13 mouse cellular contexts compared by ENCODE assay signal in genomic region chr11:8450540-8450939, GRCm38 (mm10).
"Had no signal": no experiment of that assay in that cellular context is flagged by ENCODE, and none has a peak within 500 bp of the region (broad histone marks: within the 10 kb centered on the region; RNA-seq: fewer than 3 reads in every experiment).

No protein-coding gene starts in this region.

- H3K4me3 ChIP-seq: limb, embryonic 15.5 days; liver, embryonic 15.5 days; midbrain, embryonic 12.5 days; neural tube, embryonic 15.5 days had no signal

- H3K36me3 ChIP-seq: midbrain, embryonic 12.5 days; neural tube, embryonic 15.5 days had no signal

- H3K27me3 ChIP-seq: limb, embryonic 15.5 days; liver, embryonic 15.5 days; midbrain, embryonic 12.5 days; neural tube, embryonic 15.5 days had no signal

- H3K4me1 ChIP-seq: liver, embryonic 15.5 days had no signal

- H3K4me2 ChIP-seq: limb, embryonic 15.5 days; liver, embryonic 15.5 days; lung, embryonic 14.5 days; midbrain, embryonic 12.5 days; neural tube, embryonic 15.5 days had no signal

- ATAC-seq: intestine, embryonic 16.5 days; midbrain, embryonic 16.5 days had no signal

- H3K9me3 ChIP-seq: limb, embryonic 15.5 days; liver, embryonic 15.5 days; midbrain, embryonic 12.5 days; neural tube, embryonic 15.5 days had no signal

- DNase-seq: layer of hippocampus, adult 9-11 months; layer of hippocampus, postnatal 36 days; lung, embryonic 14.5 days; lung, postnatal 14 days; right cerebral cortex, adult 18-20 months; right cerebral cortex, postnatal 25 days; thymus, postnatal 36 days had no signal

- H3K9ac ChIP-seq: limb, embryonic 15.5 days; liver, embryonic 15.5 days; lung, embryonic 14.5 days; midbrain, embryonic 12.5 days; neural tube, embryonic 15.5 days had no signal

- H3K27ac ChIP-seq: limb, embryonic 15.5 days; liver, embryonic 15.5 days; midbrain, embryonic 12.5 days; neural tube, embryonic 15.5 days had no signal
